Mouse (Mus musculus) spleen, adult 10 weeks (tissue): ENCODE results near the gene March4. TPM values are rescaled to one million over a fixed set of nuclear protein-coding genes. Genes with fewer than 3 reads are reported as not detected.

Experiments used
- polyA plus RNA-seq: library from polyadenylated mRNA; stranded (reverse); fragments of 350-450 nt; fragmentation: Illumina TruSeq; extraction: RNeasy Lipid Tissue Mini Kit (QIAGEN cat#74804); gene quantifications from one replicate; pipeline ENCODE4 v1.2.3, GENCODE M21; 2015; ENCODE audit warnings: low replicate concordance; ENCODE audit not compliant: insufficient read depth

The March4 gene
- 0.14 TPM for polyA plus RNA-seq

DNA sequence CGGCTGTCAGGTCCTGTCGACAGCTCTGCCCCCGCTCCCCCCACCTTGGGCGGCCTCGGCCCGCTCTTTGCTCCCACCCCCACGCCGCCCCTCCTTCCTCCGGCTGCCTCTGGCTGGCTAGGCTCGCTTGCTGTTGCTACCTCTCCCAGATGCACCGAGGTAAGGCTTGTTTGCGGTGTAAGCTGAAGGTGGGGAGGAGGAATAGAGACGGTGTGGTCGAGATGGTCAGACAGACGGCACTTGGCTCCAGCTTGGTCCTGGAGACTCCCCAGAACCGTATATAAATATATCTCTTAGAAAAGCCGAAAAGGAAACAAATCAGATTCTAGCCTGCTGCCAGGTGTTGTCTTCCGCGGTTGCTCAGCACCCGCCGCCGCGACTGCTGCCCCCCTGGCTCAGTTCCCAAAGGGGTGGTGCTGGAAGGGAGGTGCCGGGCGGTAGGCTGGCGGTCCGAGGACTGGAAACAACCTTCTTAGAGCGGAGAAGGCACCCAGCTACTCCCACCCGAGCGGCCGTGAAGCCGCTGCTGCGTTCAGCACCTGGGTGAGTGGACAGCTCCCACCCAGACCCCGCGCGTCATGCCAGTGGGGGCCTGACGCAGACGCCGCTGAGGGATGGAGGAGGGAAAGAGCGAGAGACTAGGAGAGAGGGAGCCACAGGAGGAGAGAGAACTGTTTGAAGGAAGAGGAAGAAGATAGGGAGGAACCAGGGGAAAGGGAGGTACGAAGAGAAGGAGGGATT, at the start of gene March4:
March4 (minus strand) TSS at position 320 of the 741 bp plus-strand sequence.

DNA sequence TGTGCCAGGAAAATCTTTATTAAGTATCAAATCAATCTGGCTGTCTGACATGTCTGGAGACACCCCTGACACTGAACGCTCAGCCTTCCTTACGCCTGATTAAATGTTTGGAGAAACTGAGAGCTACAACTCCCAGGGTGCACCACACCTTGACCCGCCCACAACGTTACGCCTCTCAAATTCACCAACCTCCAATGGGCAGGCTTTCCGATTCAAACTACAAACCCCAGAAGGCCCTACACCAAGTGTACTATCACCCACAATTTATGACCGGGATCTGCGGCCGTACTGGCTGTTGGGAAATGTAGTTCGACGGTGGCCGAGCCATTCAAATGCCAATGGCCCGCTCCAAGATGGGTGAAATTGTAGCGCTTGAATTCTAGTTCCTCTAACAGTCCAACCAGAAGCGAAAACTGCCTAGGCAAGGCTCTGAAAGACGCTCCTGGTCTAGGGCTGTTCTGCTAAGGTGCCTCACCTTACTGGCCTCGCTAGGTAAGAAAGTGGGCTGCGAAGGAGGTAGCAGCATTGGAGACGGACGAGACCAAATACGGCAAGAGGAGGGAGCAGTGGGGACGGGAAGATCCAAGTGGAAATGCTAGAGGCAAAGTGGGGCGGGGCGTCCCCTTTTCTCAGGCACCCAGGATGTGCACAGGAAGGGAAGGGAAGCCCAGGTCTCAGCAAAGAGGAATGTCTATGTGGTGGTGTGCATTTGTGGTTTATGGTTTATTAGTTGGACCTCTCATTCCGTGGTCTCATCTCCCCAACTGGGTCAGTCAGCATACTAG, 46.4 kb upstream of the March4 start, which contains the start of gene Smarcal1:
Smarcal1 (plus strand) TSS at position 305 of the 785 bp plus-strand sequence.

Other genes starting within 250 kb of the March4 start
- gene Xrcc5, start 229.5 kb downstream of the March4 start, polyA plus RNA-seq: 30.5 TPM
- 18.9 TPM for gene Smarcal1, start 46.3 kb upstream of the March4 start, polyA plus RNA-seq
- not detected for gene Ankar, start 163.6 kb upstream of the March4 start, polyA plus RNA-seq
- 1,305 TPM for gene Rpl37a, start 174.4 kb upstream of the March4 start, polyA plus RNA-seq